Comparison of ENCODE assay signal across 12 mouse cellular contexts in the genomic region with DNA sequence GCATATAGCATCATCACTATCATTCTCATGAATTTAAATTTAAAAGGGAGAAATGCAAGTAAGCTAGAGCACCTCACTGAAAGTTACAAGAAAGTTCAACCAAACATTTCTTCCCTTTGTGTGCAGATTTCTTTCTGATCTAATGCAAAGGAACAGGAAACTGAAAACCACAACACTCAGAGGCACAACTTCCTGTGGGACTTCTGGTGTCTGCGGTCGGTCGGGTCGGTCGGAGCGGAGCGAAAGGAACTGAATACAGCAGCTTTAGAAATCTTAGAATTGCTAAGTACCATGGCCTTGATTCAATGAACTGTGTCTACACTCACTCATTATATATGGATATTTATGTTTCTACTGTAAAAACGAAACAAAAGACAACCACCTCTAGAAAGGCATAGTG.
A peak's percentile ranks its signal among the peaks of the same experiment; 100 is the strongest.
DNase-seq lines count a peak whose midpoint lies in the region; ATAC-seq lines count a peak whose summit lies in the region.
"Had no signal": no experiment of that assay in that cellular context is flagged by ENCODE, and none has a peak within 500 bp of the region (broad histone marks: within the 10 kb centered on the region; RNA-seq: fewer than 3 reads in every experiment).

No protein-coding gene starts in this region.

- H3K27me3 ChIP-seq in heart, embryonic 13.5 days (replicated peaks) = no peaks in the 10 kb centered on the region
- H3K27me3 ChIP-seq in heart, embryonic 15.5 days = no peaks in the 10 kb centered on the region
- H3K27me3 ChIP-seq in megakaryocyte, embryonic 14.5 days (replicated peaks) = peaks cover 51% of the 10 kb centered on the region
- no peaks in the 10 kb centered on the region for H3K27me3 ChIP-seq in hindbrain, embryonic 13.5 days
- H3K27me3 ChIP-seq: stomach, embryonic 15.5 days had no signal

- intact Hi-C loops in heart, postnatal 14 days (cut with DNase I) = loop anchor here (5.0 kb wide), 1 partner anchor 44 kb away; no protein-coding TSS in a partner anchor
- intact Hi-C loops in left cerebral cortex, postnatal 14 days (cut with DNase I) = loop anchor here (5.0 kb wide), 1 partner anchor 39 kb away; no protein-coding TSS in a partner anchor

- no peak for DNase-seq in heart, postnatal 14 days
- DNase-seq in CD4-positive helper T cell, adult 2 months (ENCODE audit: low read depth, low spot score) = peak; percentile 62
- DNase-seq in neural tube, embryonic 10.5 days (ENCODE audit: extremely low spot score, low spot score) = no peak
- DNase-seq in left cerebral cortex, postnatal 14 days (ENCODE audit: low spot score in 2 of 2) = no peak
- DNase-seq: adrenal gland, postnatal 36 days; forebrain, postnatal 0 days had no signal

- 64% methylated on average over 8 of the region's 8 CpGs for WGBS in heart, embryonic 13.5 days
- WGBS in heart, embryonic 15.5 days = 55% methylated on average over 8 of the region's 8 CpGs
- 84% methylated on average over 8 of the region's 8 CpGs for whole genome bisulfite sequencing in hindbrain, embryonic 13.5 days

- H3K9me3 ChIP-seq in heart, embryonic 13.5 days = no peaks in the 10 kb centered on the region
- H3K9me3 ChIP-seq in heart, embryonic 15.5 days (replicated peaks) = no peaks in the 10 kb centered on the region
- peaks cover 10% of the 10 kb centered on the region for H3K9me3 ChIP-seq in megakaryocyte, embryonic 14.5 days
- H3K9me3 ChIP-seq in hindbrain, embryonic 13.5 days = no peaks in the 10 kb centered on the region
- H3K9me3 ChIP-seq: stomach, embryonic 15.5 days had no signal

- H3K36me3 ChIP-seq in heart, embryonic 13.5 days = no peaks in the 10 kb centered on the region
- H3K36me3 ChIP-seq in heart, embryonic 15.5 days = no peaks in the 10 kb centered on the region
- H3K36me3 ChIP-seq in megakaryocyte, embryonic 14.5 days (replicated peaks; ENCODE audit: low read length) = no peaks in the 10 kb centered on the region
- no peaks in the 10 kb centered on the region for H3K36me3 ChIP-seq in hindbrain, embryonic 13.5 days
- H3K36me3 ChIP-seq: stomach, embryonic 15.5 days had no signal

- H3K4me1 ChIP-seq in heart, embryonic 13.5 days = peaks cover 27% of the 10 kb centered on the region
- peaks cover 27% of the 10 kb centered on the region for H3K4me1 ChIP-seq in heart, embryonic 15.5 days (replicated peaks)
- H3K4me1 ChIP-seq in megakaryocyte, embryonic 14.5 days = peaks cover 42% of the 10 kb centered on the region
- H3K4me1 ChIP-seq in hindbrain, embryonic 13.5 days (replicated peaks) = peaks cover 20% of the 10 kb centered on the region

- H3K4me3 ChIP-seq in heart, embryonic 13.5 days = no peak overlapping the region
- no peak overlapping the region for H3K4me3 ChIP-seq in heart, embryonic 15.5 days
- peak overlapping the region; percentile 56 for H3K4me3 ChIP-seq in megakaryocyte, embryonic 14.5 days (replicated peaks)
- no peak overlapping the region for H3K4me3 ChIP-seq in hindbrain, embryonic 13.5 days
- H3K4me3 ChIP-seq: stomach, embryonic 15.5 days had no signal

- H3K27ac ChIP-seq in heart, embryonic 13.5 days (replicated peaks) = peak overlapping the region; percentile 42; the same call in 1 of the 2 replicates
- peak overlapping the region; percentile 40; the same call in 1 of the 2 replicates for H3K27ac ChIP-seq in heart, embryonic 15.5 days
- no peak overlapping the region; the same call in 1 of the 2 replicates for H3K27ac ChIP-seq in hindbrain, embryonic 13.5 days
- H3K27ac ChIP-seq: stomach, embryonic 15.5 days had no signal

- H3K4me2 ChIP-seq in heart, embryonic 13.5 days = no peak overlapping the region
- no peak overlapping the region; the same call in 1 of the 2 replicates for H3K4me2 ChIP-seq in heart, embryonic 15.5 days
- no peak overlapping the region for H3K4me2 ChIP-seq in hindbrain, embryonic 13.5 days
- H3K4me2 ChIP-seq: midbrain, embryonic 11.5 days; stomach, embryonic 15.5 days had no signal

- H3K9ac ChIP-seq in heart, embryonic 13.5 days = no peak overlapping the region
- no peak overlapping the region for H3K9ac ChIP-seq in heart, embryonic 15.5 days
- H3K9ac ChIP-seq in hindbrain, embryonic 13.5 days = no peak overlapping the region
- H3K9ac ChIP-seq: forebrain, postnatal 0 days; stomach, embryonic 15.5 days had no signal

- ATAC-seq in heart, embryonic 13.5 days (ENCODE audit: extremely low read depth, insufficient number of reproducible peaks, low FRiP score, low TSS enrichment) = no peak
- no peak for ATAC-seq in heart, embryonic 15.5 days (replicated peaks; ENCODE audit: insufficient number of reproducible peaks, insufficient read depth, low FRiP score, low read depth)
- no peak for ATAC-seq in hindbrain, embryonic 13.5 days (ENCODE audit: low FRiP score)
- ATAC-seq: forebrain, postnatal 0 days had no signal
